Mouse (Mus musculus) cortical plate, adult 2 months (tissue): ENCODE data around the gene Gpr37l1. TPM values are rescaled to one million over a fixed set of nuclear protein-coding genes. Genes with fewer than 3 reads are reported as not detected.

Experiments used
- H3K27ac ChIP-seq: fragments of 200-500 bp; 2 replicates; pipeline ENCODE4 v1.5.1; 2012; ENCODE audit warnings: low read length, control low read depth, inconsistent platforms; ENCODE audit not compliant: insufficient read depth
- H3K4me1 ChIP-seq: fragments of 200-500 bp; 2 replicates; pipeline ENCODE4 v1.6.1; 2011; ENCODE audit warnings: low read length; ENCODE audit not compliant: control insufficient read depth, insufficient read depth
- H3K4me3 ChIP-seq: fragments of 200-500 bp; 2 replicates; pipeline ENCODE4 v1.5.1; 2011; ENCODE audit warnings: mild to moderate bottlenecking, low read length, control low read depth; ENCODE audit not compliant: insufficient read depth
- CTCF ChIP-seq: fragments of 200-500 bp; IDR thresholded peaks from 2 replicates; pipeline ENCODE4 v1.5.1; 2011; ENCODE audit warnings: mild to moderate bottlenecking, control low read depth, low read length; ENCODE audit not compliant: insufficient read depth; ENCODE audit errors: extremely low read depth
- POLR2A ChIP-seq: fragments of 200-500 bp; IDR thresholded peaks from 2 replicates; pipeline ENCODE4 v1.6.1; 2011; ENCODE audit warnings: mild to moderate bottlenecking, low read length, control low read depth; ENCODE audit not compliant: insufficient read depth; ENCODE audit errors: extremely low read depth
- polyA plus RNA-seq: library from polyadenylated mRNA; depleted of rRNA; stranded (reverse); fragments of >200 nt; gene quantifications from 2 replicates; pipeline ENCODE4 v1.2.3, GENCODE M21; 2012

Gpr37l1 gene
- polyA plus RNA-seq, 1 experiment, result 331 TPM

GRCm38 (mm10) chr1:135154011-135154410 lies 13.5 kb downstream of the Gpr37l1 start:
- TF ChIP-seq POLR2A (no peak), CTCF (no peak)
- H3K4me1 ChIP-seq, result peaks cover 2% of the 10 kb centered on the region
- peak overlapping the region; percentile 16; the same call in 1 of the 2 replicates for H3K4me3 ChIP-seq
- peak overlapping the region; percentile 8; the same call in 1 of the 2 replicates for H3K27ac ChIP-seq

- H3K4me3 ChIP-seq, result peak overlapping the region; percentile 92; the same call in 1 of the 2 replicates
- TF ChIP-seq CTCF (no peak), POLR2A (no peak)
- H3K4me1 ChIP-seq, result peaks cover 2% of the 10 kb centered on the region
- H3K27ac ChIP-seq, result no peak overlapping the region
Observed at GRCm38 (mm10) chr1:135148996-135149395, 18.5 kb downstream of the Gpr37l1 start.

DNA sequence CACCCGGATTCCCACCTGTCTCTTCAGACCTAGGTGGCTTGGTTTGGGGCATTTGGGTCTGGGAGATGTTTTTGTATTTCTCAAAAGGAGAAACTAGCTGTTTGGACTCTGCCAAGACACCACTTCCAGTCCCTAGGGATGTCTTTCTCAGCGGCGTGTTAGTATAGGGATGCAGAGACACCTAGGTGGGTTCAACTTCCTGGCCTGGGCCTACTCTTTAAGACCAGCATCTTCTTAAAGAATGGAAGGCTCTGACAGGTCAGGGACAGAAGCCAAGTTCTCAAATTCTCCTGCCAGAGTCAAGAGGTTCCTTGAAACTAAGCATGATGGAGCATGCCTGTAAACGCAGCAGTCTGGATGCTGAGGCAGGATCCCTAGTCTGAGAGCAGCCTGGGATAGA lies 19.0 kb downstream of the Gpr37l1 start:
- Histone ChIP-seq H3K4me3 (peak overlapping the region; percentile 92), H3K27ac (no peak overlapping the region), H3K4me1 (peaks cover 2% of the 10 kb centered on the region)
- TF ChIP-seq POLR2A (no peak), CTCF (no peak)

DNA sequence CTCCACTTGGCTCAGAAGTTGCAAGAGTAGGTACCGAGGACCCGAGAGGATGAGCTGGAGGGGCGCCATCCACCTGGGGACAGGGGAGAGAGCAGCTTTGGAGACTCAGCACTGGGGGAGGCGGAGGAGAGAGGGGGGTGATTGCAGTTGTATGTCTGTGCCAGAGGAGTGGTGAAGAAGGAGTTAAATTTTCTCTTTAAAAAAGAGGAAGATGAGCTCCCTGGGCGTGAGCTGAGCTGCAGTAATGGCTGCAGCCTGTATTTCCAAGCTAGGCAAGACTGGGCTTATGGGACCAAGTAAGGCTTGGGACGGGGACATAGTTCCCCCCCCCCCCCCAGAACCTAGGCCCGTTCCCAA lies 19.8 kb downstream of the Gpr37l1 start:
- peak overlapping the region; percentile 92 for H3K4me3 ChIP-seq
- peak overlapping the region; percentile 96 for H3K27ac ChIP-seq
- H3K4me1 ChIP-seq, result peaks cover 2% of the 10 kb centered on the region
- TF ChIP-seq POLR2A, result no peak
- no peak for TF ChIP-seq CTCF

- TF ChIP-seq POLR2A (no peak), CTCF (no peak)
- peaks cover 2% of the 10 kb centered on the region for H3K4me1 ChIP-seq
- peak overlapping the region; percentile 96 for H3K27ac ChIP-seq
- peak overlapping the region; percentile 92 for H3K4me3 ChIP-seq
Observed at GRCm38 (mm10) chr1:135146946-135147701, 20.4 kb downstream of the Gpr37l1 start.

GRCm38 (mm10) chr1:135146077-135146945 lies 21.2 kb downstream of the Gpr37l1 start, which contains the start of gene Arl8a:
TSS of gene Arl8a (plus strand) at chr1:135146824.
- H3K4me1 ChIP-seq, result peaks cover under 1% of the 10 kb centered on the region
- TF ChIP-seq POLR2A (peak; percentile 50; the same call in 1 of the 2 replicates), CTCF (no peak)
- H3K4me3 ChIP-seq, result peak within 1 kb of the TSS; percentile 92
- peak within 1 kb of the TSS; percentile 96 for H3K27ac ChIP-seq

DNA sequence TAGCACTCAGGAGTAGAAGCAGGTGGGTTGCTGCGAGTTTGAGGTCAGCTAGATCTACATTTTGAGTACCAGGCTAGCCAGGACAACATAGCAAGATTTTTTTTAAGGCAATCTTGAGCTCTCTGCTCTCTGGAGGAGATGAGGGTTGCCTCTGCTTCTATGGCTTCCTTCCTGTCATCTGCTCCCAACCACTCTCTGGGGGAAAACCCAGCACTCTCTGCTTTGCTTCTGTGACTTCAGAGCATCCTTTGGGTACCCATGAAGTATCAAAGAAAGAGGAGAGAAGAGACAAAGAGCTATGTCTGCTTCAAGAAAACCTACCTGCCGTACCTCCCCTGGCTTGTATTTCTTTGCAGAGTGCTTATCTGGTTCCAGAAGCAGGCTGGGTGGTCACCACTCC lies 23.5 kb downstream of the Gpr37l1 start:
- TF ChIP-seq CTCF (no peak), POLR2A (no peak)
- no peak overlapping the region for H3K27ac ChIP-seq
- H3K4me3 ChIP-seq, result no peak overlapping the region

GRCm38 (mm10) chr1:135142452-135142851 lies 25.0 kb downstream of the Gpr37l1 start:
- no peak for TF ChIP-seq POLR2A
- no peak for TF ChIP-seq CTCF
- no peak overlapping the region for H3K4me3 ChIP-seq
- no peak overlapping the region for H3K27ac ChIP-seq
- no peaks in the 10 kb centered on the region for H3K4me1 ChIP-seq

More for the DNA sequence above, 23.5 kb downstream of the Gpr37l1 start:
- H3K4me1 ChIP-seq, result no peaks in the 10 kb centered on the region; the same call in 1 of the 2 replicates

GRCm38 (mm10) chr1:135139906-135140305 lies 27.6 kb downstream of the Gpr37l1 start:
- Histone ChIP-seq H3K4me3 (no peak overlapping the region), H3K4me1 (no peaks in the 10 kb centered on the region), H3K27ac (no peak overlapping the region)
- no peak for TF ChIP-seq CTCF
- no peak for TF ChIP-seq POLR2A

- no peak overlapping the region for H3K27ac ChIP-seq
- TF ChIP-seq POLR2A (no peak), CTCF (peak; percentile 99)
Observed at GRCm38 (mm10) chr1:135136500-135136899, 31.0 kb downstream of the Gpr37l1 start.

More at GRCm38 (mm10) chr1:135136500-135136899, 31.0 kb downstream of the Gpr37l1 start:
- H3K4me3 ChIP-seq, result no peak overlapping the region
- H3K4me1 ChIP-seq, result no peaks in the 10 kb centered on the region
